Comparison of ENCODE assay signal across 22 mouse cellular contexts in the genomic region with DNA sequence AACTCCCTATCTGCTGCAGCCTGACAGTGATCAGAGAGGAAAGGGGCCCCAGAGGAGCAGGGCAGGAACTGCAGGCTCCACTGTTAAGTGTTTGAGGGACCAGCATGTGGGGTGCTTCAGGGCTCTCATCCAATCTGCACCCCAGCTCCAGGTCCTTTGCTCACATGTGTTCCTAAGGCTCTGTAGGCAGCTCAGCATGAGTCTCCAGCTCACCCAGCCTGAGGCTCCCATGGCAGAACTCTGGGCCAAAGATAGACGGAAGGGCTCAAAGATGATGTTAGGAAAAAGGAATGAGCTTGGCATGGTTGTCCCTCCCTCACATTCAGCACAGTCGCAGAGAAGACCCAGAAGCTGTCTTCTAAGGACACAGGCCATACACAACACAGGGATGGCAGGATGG. TPM values are rescaled to one million over a fixed set of nuclear protein-coding genes. Genes with fewer than 3 reads are reported as not detected.
A peak's percentile ranks its signal among the peaks of the same experiment; 100 is the strongest.
DNase-seq lines count a peak whose midpoint lies in the region; ATAC-seq and TF ChIP-seq lines count a peak whose summit lies in the region.
"Had no signal": no experiment of that assay in that cellular context is flagged by ENCODE, and none has a peak within 500 bp of the region (broad histone marks: within the 10 kb centered on the region; RNA-seq: fewer than 3 reads in every experiment).

No protein-coding gene starts in this region.

- no peak for TF ChIP-seq POLR2A in heart, adult 2 months (IDR thresholded peaks at IDR 0.05; ENCODE audit: insufficient read depth, low read depth, low read length)

- H3K79me2 ChIP-seq in heart, adult 2 months (replicated peaks; ENCODE audit: control insufficient read depth, insufficient read depth, low read length) = no peaks in the 10 kb centered on the region

- H3K4me1 ChIP-seq in heart, adult 2 months (ENCODE audit: control insufficient read depth, insufficient read depth, low read length) = no peaks in the 10 kb centered on the region; the same call in 1 of the 2 replicates
- H3K4me1 ChIP-seq in limb, embryonic 13.5 days = peaks cover 60% of the 10 kb centered on the region
- H3K4me1 ChIP-seq in intestine, embryonic 15.5 days (replicated peaks) = peaks cover 7% of the 10 kb centered on the region

- 0 out of 2 replicates have a peak, but pooled peaks have one; percentile 5 for TF ChIP-seq CTCF in heart, adult 2 months (IDR thresholded peaks at IDR 0.05)
- TF ChIP-seq CTCF in layer of hippocampus, adult 2 months (conservative IDR thresholded peaks at IDR 0.05) = peak; percentile 36

- no peak overlapping the region for H3K27ac ChIP-seq in heart, adult 2 months
- no peak overlapping the region for H3K27ac ChIP-seq in layer of hippocampus, adult 2 months
- H3K27ac ChIP-seq in limb, embryonic 13.5 days = peak overlapping the region; percentile 87
- no peak overlapping the region for H3K27ac ChIP-seq in intestine, embryonic 15.5 days
- H3K27ac ChIP-seq: forebrain, embryonic 13.5 days; kidney, embryonic 15.5 days; macrophage; midbrain, embryonic 13.5 days had no signal

- no peak overlapping the region for H3K4me2 ChIP-seq in limb, embryonic 13.5 days (replicated peaks)
- H3K4me2 ChIP-seq in intestine, embryonic 15.5 days (replicated peaks) = no peak overlapping the region
- H3K4me2 ChIP-seq: forebrain, embryonic 13.5 days; kidney, embryonic 15.5 days; midbrain, embryonic 13.5 days had no signal

- WGBS in heart, adult 2 months = 45% methylated on average over 2 of the region's 2 CpGs
- 65% methylated on average over 2 of the region's 2 CpGs for WGBS in limb, embryonic 13.5 days
- 68% methylated on average over 2 of the region's 2 CpGs for WGBS in intestine, embryonic 15.5 days

- no peak overlapping the region for H3K9ac ChIP-seq in heart, adult 2 months (ENCODE audit: low read depth, low read length)
- H3K9ac ChIP-seq in limb, embryonic 13.5 days = no peak overlapping the region
- no peak overlapping the region for H3K9ac ChIP-seq in intestine, embryonic 15.5 days
- H3K9ac ChIP-seq: forebrain, embryonic 13.5 days; kidney, embryonic 15.5 days; liver, postnatal 0 days; midbrain, embryonic 13.5 days had no signal

- intact Hi-C loops in heart, adult 2 months (cut with DNase I) = no loop called here
- intact Hi-C loops in heart, postnatal 36 days (cut with DNase I) = no loop called here

- H3K9me3 ChIP-seq in limb, embryonic 13.5 days = no peaks in the 10 kb centered on the region
- H3K9me3 ChIP-seq in intestine, embryonic 15.5 days = no peaks in the 10 kb centered on the region
- H3K9me3 ChIP-seq: forebrain, embryonic 13.5 days; kidney, embryonic 15.5 days; midbrain, embryonic 13.5 days had no signal

- H3K27me3 ChIP-seq in heart, adult 2 months (ENCODE audit: control insufficient read depth, insufficient read depth, low read length) = no peaks in the 10 kb centered on the region
- H3K27me3 ChIP-seq in limb, embryonic 13.5 days = no peaks in the 10 kb centered on the region
- H3K27me3 ChIP-seq in intestine, embryonic 15.5 days (replicated peaks) = no peaks in the 10 kb centered on the region
- H3K27me3 ChIP-seq: forebrain, embryonic 13.5 days; kidney, embryonic 15.5 days; midbrain, embryonic 13.5 days had no signal

- H3K36me3 ChIP-seq in heart, adult 2 months (ENCODE audit: control insufficient read depth, insufficient read depth, low read length) = no peaks in the 10 kb centered on the region
- no peaks in the 10 kb centered on the region for H3K36me3 ChIP-seq in limb, embryonic 13.5 days
- no peaks in the 10 kb centered on the region for H3K36me3 ChIP-seq in intestine, embryonic 15.5 days
- H3K36me3 ChIP-seq: kidney, embryonic 15.5 days; midbrain, embryonic 13.5 days had no signal

- H3K4me3 ChIP-seq in heart, adult 2 months = no peak overlapping the region
- no peak overlapping the region for H3K4me3 ChIP-seq in layer of hippocampus, adult 2 months
- no peak overlapping the region for H3K4me3 ChIP-seq in limb, embryonic 13.5 days
- H3K4me3 ChIP-seq in intestine, embryonic 15.5 days (replicated peaks) = no peak overlapping the region
- H3K4me3 ChIP-seq: forebrain, embryonic 13.5 days; kidney, embryonic 15.5 days; midbrain, embryonic 13.5 days had no signal

- ATAC-seq in limb, embryonic 13.5 days (ENCODE audit: low FRiP score, low read depth) = no peak
- ATAC-seq in intestine, embryonic 15.5 days = no peak
- ATAC-seq: forebrain, embryonic 13.5 days; inflammation-experienced regulatory T-cells, adult 6 months; liver, postnatal 0 days; midbrain, embryonic 13.5 days had no signal

- no peak for TF ChIP-seq EP300 in heart, adult 2 months (IDR thresholded peaks at IDR 0.05; ENCODE audit: insufficient read depth, low read depth, low read length)

- DNase-seq in heart, adult 2 months = no peak
- DNase-seq in heart, postnatal 36 days = no peak
- no peak for DNase-seq in layer of hippocampus, adult 2 months (ENCODE audit: low spot score in 2 of 2)
- DNase-seq in layer of hippocampus, postnatal 36 days = no peak
- DNase-seq in NIH3T3 (ENCODE audit: low read depth) = peak; percentile 63
- no peak for DNase-seq in MN1 (ENCODE audit: low spot score)
- DNase-seq: cerebellum, adult 18-20 months; gastrocnemius, postnatal 36 days; left cerebral cortex, postnatal 4 days; liver, postnatal 0 days; thymus, postnatal 14 days had no signal

RNA-seq across cellular contexts. Expression of a gene that starts 16.0 kb away (rescaled TPM):
- total RNA-seq in heart, adult 2 months (2021) = not detected
- polyA plus RNA-seq in heart, adult 2 months (2012; rRNA removed) = not detected in 2 replicates
- not detected for total RNA-seq in heart, postnatal 36 days (2021)
- total RNA-seq in layer of hippocampus, adult 2 months (2021) = not detected
- not detected for total RNA-seq in layer of hippocampus, postnatal 36 days (2021)
- not detected in 2 replicates for polyA plus RNA-seq in limb, embryonic 13.5 days (2015; fragmentation: Nextera tagmentation; extraction: Ambion mirVana)
- not detected in 2 replicates for polyA plus RNA-seq in intestine, embryonic 15.5 days (2015; fragmentation: Nextera tagmentation; extraction: Ambion mirVana)
- total RNA-seq: adrenal gland, adult 18-20 months; common myeloid progenitor, adult 5-6 weeks; gastrocnemius, postnatal 36 days; hematopoietic stem cell, adult 5-6 weeks; left cerebral cortex, postnatal 4 days had no signal
- polyA plus RNA-seq: forebrain, embryonic 13.5 days; inflammation-experienced regulatory T-cells, adult 6 months; kidney, embryonic 15.5 days; liver, postnatal 0 days; macrophage; midbrain, embryonic 13.5 days; neural tube, embryonic 14.5 days had no signal

RNA-seq across cellular contexts. Expression of a gene that starts 30.0 kb away (rescaled TPM):
- total RNA-seq in heart, adult 2 months (2021) = 1 to 10 TPM; 2.9 to 4.0 TPM
- polyA plus RNA-seq in heart, adult 2 months (2012; rRNA removed) = 10.8 and 16.4 TPM in 2 replicates
- 1 to 10 TPM; 3.9 to 4.0 TPM for total RNA-seq in heart, postnatal 36 days (2021)
- total RNA-seq in layer of hippocampus, adult 2 months (2021) = 1 to 10 TPM in 1 of 2 experiments, under 1 TPM in 1; 0.42 to 1.4 TPM
- total RNA-seq in layer of hippocampus, postnatal 36 days (2021) = under 1 TPM; 0.70 to 0.83 TPM
- 1.3 and 1.4 TPM in 2 replicates for polyA plus RNA-seq in limb, embryonic 13.5 days (2015; fragmentation: Nextera tagmentation; extraction: Ambion mirVana)
- polyA plus RNA-seq in intestine, embryonic 15.5 days (2015; fragmentation: Nextera tagmentation; extraction: Ambion mirVana) = 1.8 and 2.1 TPM in 2 replicates
- total RNA-seq: common myeloid progenitor, adult 5-6 weeks; hematopoietic stem cell, adult 5-6 weeks had no signal
- polyA plus RNA-seq: inflammation-experienced regulatory T-cells, adult 6 months; macrophage had no signal

RNA-seq across cellular contexts. Expression of a gene that starts 46.8 kb away (rescaled TPM):
- total RNA-seq in heart, adult 2 months (2021) = 1 to 10 TPM; 1.9 to 3.0 TPM
- polyA plus RNA-seq in heart, adult 2 months (2012; rRNA removed) = 7.9 and 8.7 TPM in 2 replicates
- total RNA-seq in heart, postnatal 36 days (2021) = 1 to 10 TPM; 3.2 to 3.6 TPM
- 1 to 10 TPM; 5.8 to 8.3 TPM for total RNA-seq in layer of hippocampus, adult 2 months (2021)
- total RNA-seq in layer of hippocampus, postnatal 36 days (2021) = 1 to 10 TPM; 6.1 to 8.5 TPM
- 12.6 TPM in 2 replicates for polyA plus RNA-seq in limb, embryonic 13.5 days (2015; fragmentation: Nextera tagmentation; extraction: Ambion mirVana)
- polyA plus RNA-seq in intestine, embryonic 15.5 days (2015; fragmentation: Nextera tagmentation; extraction: Ambion mirVana) = 8.8 and 9.8 TPM in 2 replicates
